Mouse (Mus musculus) midbrain, embryonic 13.5 days (tissue): Measurements from ENCODE around the gene Kbtbd8. TPM values are rescaled to one million over a fixed set of nuclear protein-coding genes. Genes with fewer than 3 reads are reported as not detected.

Source experiments
- ATAC-seq: fragments of 200-750 bp; cut with Nextera tagmentation; 2 replicates; pipeline ENCODE4 v1.8.0; 2017; ENCODE audit warnings: mild to moderate bottlenecking, moderate TSS enrichment, moderate library complexity
- H3K27ac ChIP-seq: fragments of 300-500 bp; sonication (generic); 2 replicates; pipeline ENCODE4 v1.5.1; 2015; ENCODE audit warnings: inconsistent platforms, mild to moderate bottlenecking, moderate library complexity
- H3K27me3 ChIP-seq: fragments of 300-500 bp; sonication (generic); 2 replicates; pipeline ENCODE4 v1.6.1; 2015; ENCODE audit warnings: mild to moderate bottlenecking, inconsistent platforms
- H3K36me3 ChIP-seq: fragments of 300-500 bp; sonication (generic); 2 replicates; pipeline ENCODE4 v1.6.1; 2015; ENCODE audit warnings: mild to moderate bottlenecking, inconsistent platforms
- H3K4me1 ChIP-seq: fragments of 300-500 bp; sonication (generic); replicated peaks from 2 replicates; pipeline ENCODE4 v1.6.1; 2015; ENCODE audit warnings: inconsistent platforms
- H3K4me2 ChIP-seq: fragments of 300-500 bp; sonication (generic); replicated peaks from 2 replicates; pipeline ENCODE4 v1.6.1; 2015; ENCODE audit warnings: moderate library complexity, mild to moderate bottlenecking, inconsistent platforms
- H3K4me3 ChIP-seq: fragments of 300-500 bp; sonication (generic); replicated peaks from 2 replicates; pipeline ENCODE4 v1.5.1; 2015; ENCODE audit warnings: mild to moderate bottlenecking, inconsistent platforms
- H3K9ac ChIP-seq: fragments of 300-500 bp; sonication (generic); replicated peaks from 2 replicates; pipeline ENCODE4 v1.6.1; 2015; ENCODE audit warnings: mild to moderate bottlenecking, inconsistent platforms
- H3K9me3 ChIP-seq: fragments of 300-500 bp; sonication (generic); 2 replicates; pipeline ENCODE4 v1.6.1; 2016; ENCODE audit warnings: mild to moderate bottlenecking, inconsistent platforms
- WGBS: fragments of 180-500 bp; shearing (Covaris S2); methylation state at CpG from one replicate; pipeline ENCODE4 v1.1.7; 2015; 5-methylcytosine and 5-hydroxymethylcytosine counted together
- polyA plus RNA-seq: library from polyadenylated mRNA; unstranded; fragments of >200 nt; fragmentation: Nextera tagmentation; extraction: Ambion mirVana; gene quantifications from 2 replicates; pipeline ENCODE4 v1.2.1, GENCODE M21; 2015

Gene Kbtbd8
- polyA plus RNA-seq, 1 experiment from 2014 or later = 4.9 TPM

- Histone ChIP-seq H3K27me3 (peaks cover 12% of the 10 kb centered on the region; the same call in 1 of the 2 replicates), H3K4me2 (no peak overlapping the region), H3K9ac (no peak overlapping the region), H3K27ac (no peak overlapping the region), H3K9me3 (no peaks in the 10 kb centered on the region), H3K36me3 (no peaks in the 10 kb centered on the region), H3K4me3 (no peak overlapping the region), H3K4me1 (peaks cover 15% of the 10 kb centered on the region; the same call in 1 of the 2 replicates)
- WGBS = 67% methylated on average over 8 of the region's 8 CpGs
- ATAC-seq = no peak
These were observed 527 bp upstream of the Kbtbd8 start for GRCm38 (mm10) chr6:95116513-95116912.

- WGBS = under 1% methylated on average over 72 of the region's 103 CpGs
- Histone ChIP-seq H3K27ac (peak overlapping the region; percentile 92), H3K4me1 (peaks cover 19% of the 10 kb centered on the region; the same call in 1 of the 2 replicates), H3K9ac (peak overlapping the region; percentile 91), H3K4me2 (peak overlapping the region; percentile 78), H3K9me3 (no peaks in the 10 kb centered on the region), H3K27me3 (peaks cover 7% of the 10 kb centered on the region; the same call in 1 of the 2 replicates), H3K4me3 (peak overlapping the region; percentile 83), H3K36me3 (peaks cover 12% of the 10 kb centered on the region)
- peak; percentile 99 for ATAC-seq
These were observed 838 bp downstream of the Kbtbd8 start for GRCm38 (mm10) chr6:95117614-95118541.

GRCm38 (mm10) chr6:95119389-95119788 lies 2.3 kb downstream of the Kbtbd8 start:
- no peak for ATAC-seq
- H3K9me3 ChIP-seq = no peaks in the 10 kb centered on the region
- WGBS = 84% methylated on average over 3 of the region's 3 CpGs
- H3K4me3 ChIP-seq = peak overlapping the region; percentile 5
- no peak overlapping the region for H3K27ac ChIP-seq
- H3K9ac ChIP-seq = no peak overlapping the region
- H3K4me2 ChIP-seq = 0 out of 2 replicates have a peak overlapping the region, but pooled peaks have one; percentile 20
- peaks cover 7% of the 10 kb centered on the region; the same call in 1 of the 2 replicates for H3K27me3 ChIP-seq
- peaks cover 30% of the 10 kb centered on the region for H3K4me1 ChIP-seq
- peaks cover 14% of the 10 kb centered on the region for H3K36me3 ChIP-seq

- Histone ChIP-seq H3K9ac (no peak overlapping the region), H3K9me3 (no peaks in the 10 kb centered on the region), H3K4me2 (no peak overlapping the region), H3K36me3 (no peaks in the 10 kb centered on the region), H3K27ac (no peak overlapping the region), H3K27me3 (0 out of 2 replicates have a peak, but pooled peaks cover 3% of the 10 kb centered on the region), H3K4me3 (no peak overlapping the region), H3K4me1 (no peaks in the 10 kb centered on the region)
- 72% methylated on average over 6 of the region's 6 CpGs for WGBS
- no peak for ATAC-seq
These were observed 33.0 kb downstream of the Kbtbd8 start for GRCm38 (mm10) chr6:95149931-95150534.

DNA sequence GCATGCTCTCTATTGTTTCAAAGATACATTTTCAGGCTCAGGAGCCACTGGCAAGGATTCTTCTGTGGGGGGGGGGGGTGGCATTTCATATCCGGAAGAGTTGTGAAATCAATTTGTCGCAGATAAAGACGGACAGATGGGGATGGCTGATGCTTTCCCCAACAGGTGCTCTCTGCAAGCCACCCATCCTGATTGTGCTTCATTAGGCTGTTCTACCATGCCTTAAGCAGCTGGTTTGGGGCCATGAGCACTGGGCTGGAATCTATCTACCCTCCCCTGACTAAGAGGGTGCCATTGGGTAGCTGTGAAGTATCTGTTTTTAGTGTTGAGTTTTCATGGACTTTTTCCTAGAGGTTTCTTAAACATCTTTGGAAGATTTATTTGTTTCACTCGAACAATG lies 33.8 kb downstream of the Kbtbd8 start:
- Histone ChIP-seq H3K36me3 (no peaks in the 10 kb centered on the region), H3K9ac (no peak overlapping the region), H3K27ac (no peak overlapping the region), H3K27me3 (0 out of 2 replicates have a peak, but pooled peaks cover 3% of the 10 kb centered on the region), H3K4me1 (no peaks in the 10 kb centered on the region), H3K4me3 (no peak overlapping the region), H3K4me2 (no peak overlapping the region), H3K9me3 (no peaks in the 10 kb centered on the region)
- no peak for ATAC-seq
- 85% methylated on average over 4 of the region's 4 CpGs for WGBS

DNA sequence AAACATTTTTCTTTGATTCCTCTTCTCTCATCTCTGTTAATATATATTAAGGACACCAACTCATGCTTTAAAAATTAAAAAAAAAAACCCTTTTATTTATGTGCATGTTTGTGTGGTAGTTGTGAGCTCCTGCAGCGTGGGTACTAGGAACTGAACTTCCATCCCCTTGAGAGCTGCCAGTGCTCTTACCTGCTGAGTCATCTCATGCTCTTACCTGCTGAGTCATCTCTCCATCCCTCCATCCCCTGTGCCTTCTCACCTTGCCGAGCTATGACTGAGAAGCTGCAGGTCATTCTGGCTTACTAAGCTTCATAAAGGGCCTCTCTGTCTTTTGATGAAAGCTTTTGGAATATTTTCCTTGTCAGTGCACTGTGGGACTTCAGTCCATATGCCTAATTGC lies 34.5 kb downstream of the Kbtbd8 start:
- no peaks in the 10 kb centered on the region for H3K36me3 ChIP-seq
- no peaks in the 10 kb centered on the region for H3K4me1 ChIP-seq
- H3K9ac ChIP-seq = no peak overlapping the region
- no peak overlapping the region for H3K4me3 ChIP-seq
- 77% methylated on average over 2 of the region's 2 CpGs for WGBS
- 0 out of 2 replicates have a peak, but pooled peaks cover 3% of the 10 kb centered on the region for H3K27me3 ChIP-seq
- H3K27ac ChIP-seq = no peak overlapping the region
- no peaks in the 10 kb centered on the region for H3K9me3 ChIP-seq
- ATAC-seq = no peak
- no peak overlapping the region for H3K4me2 ChIP-seq

DNA sequence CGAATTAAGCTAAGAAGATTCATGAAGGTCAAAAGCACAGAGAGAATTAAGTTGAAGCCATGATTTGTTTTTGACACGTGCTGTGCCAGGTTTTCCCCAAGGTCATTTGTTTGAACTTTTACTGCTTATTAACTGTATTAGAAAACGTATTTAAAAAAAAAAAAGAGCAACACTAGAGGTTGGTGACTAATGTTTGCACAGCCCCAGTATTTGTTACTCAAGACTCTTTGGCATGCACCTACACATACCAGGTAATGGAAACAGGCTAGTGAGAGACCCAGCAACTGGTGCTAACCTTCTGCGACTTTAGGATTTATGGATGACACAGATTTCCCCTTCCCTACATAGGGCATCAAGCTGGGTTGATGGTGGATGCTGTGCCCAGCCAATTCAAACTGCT lies 46.9 kb downstream of the Kbtbd8 start:
- H3K4me3 ChIP-seq = no peak overlapping the region
- ATAC-seq = no peak
- H3K4me2 ChIP-seq = no peak overlapping the region
- H3K4me1 ChIP-seq = peaks cover 15% of the 10 kb centered on the region
- peaks cover 20% of the 10 kb centered on the region for H3K27me3 ChIP-seq
- H3K9ac ChIP-seq = no peak overlapping the region
- no peaks in the 10 kb centered on the region for H3K9me3 ChIP-seq
- H3K36me3 ChIP-seq = no peaks in the 10 kb centered on the region
- no peak overlapping the region for H3K27ac ChIP-seq
- 79% methylated on average over 4 of the region's 4 CpGs for WGBS

DNA sequence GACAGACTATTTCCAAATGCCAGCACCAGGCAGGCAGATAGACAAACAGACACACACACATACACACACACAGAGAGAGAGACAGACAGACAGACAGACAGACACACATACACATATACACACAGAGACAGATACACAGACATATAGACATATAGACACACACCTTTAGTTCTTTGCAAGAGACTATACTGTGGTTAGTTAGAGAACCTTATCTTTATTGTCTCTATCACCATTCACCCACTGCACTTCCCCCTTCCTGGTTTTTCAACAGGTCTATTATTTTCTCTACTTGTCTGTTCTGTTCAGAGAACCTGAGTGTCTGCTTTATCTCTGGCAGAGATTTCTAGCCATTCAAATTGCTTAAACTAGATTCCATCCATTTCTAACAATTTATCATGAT lies 48.6 kb downstream of the Kbtbd8 start:
- Histone ChIP-seq H3K4me3 (no peak overlapping the region), H3K9me3 (no peaks in the 10 kb centered on the region), H3K27ac (no peak overlapping the region), H3K4me1 (peaks cover 21% of the 10 kb centered on the region), H3K4me2 (no peak overlapping the region), H3K9ac (no peak overlapping the region), H3K27me3 (peaks cover 28% of the 10 kb centered on the region), H3K36me3 (no peaks in the 10 kb centered on the region)
- ATAC-seq = no peak

- Histone ChIP-seq H3K4me1 (peaks cover 21% of the 10 kb centered on the region), H3K27ac (no peak overlapping the region), H3K36me3 (no peaks in the 10 kb centered on the region), H3K9ac (no peak overlapping the region), H3K4me2 (no peak overlapping the region), H3K9me3 (no peaks in the 10 kb centered on the region), H3K27me3 (peaks cover 44% of the 10 kb centered on the region), H3K4me3 (no peak overlapping the region)
- peak; percentile 72; the same call in 1 of the 2 replicates for ATAC-seq
- under 1% methylated on average over 5 of the region's 5 CpGs for WGBS
These were observed 50.7 kb downstream of the Kbtbd8 start for GRCm38 (mm10) chr6:95167668-95168227.

- peaks cover 26% of the 10 kb centered on the region for H3K4me1 ChIP-seq
- H3K27me3 ChIP-seq = peaks cover 49% of the 10 kb centered on the region
- H3K4me2 ChIP-seq = no peak overlapping the region
- H3K36me3 ChIP-seq = no peaks in the 10 kb centered on the region
- H3K27ac ChIP-seq = no peak overlapping the region
- no peak overlapping the region for H3K4me3 ChIP-seq
- WGBS = 72% methylated on average over 6 of the region's 6 CpGs
- ATAC-seq = no peak
- H3K9me3 ChIP-seq = no peaks in the 10 kb centered on the region
- no peak overlapping the region for H3K9ac ChIP-seq
These were observed 52.4 kb downstream of the Kbtbd8 start for GRCm38 (mm10) chr6:95169411-95169810.

DNA sequence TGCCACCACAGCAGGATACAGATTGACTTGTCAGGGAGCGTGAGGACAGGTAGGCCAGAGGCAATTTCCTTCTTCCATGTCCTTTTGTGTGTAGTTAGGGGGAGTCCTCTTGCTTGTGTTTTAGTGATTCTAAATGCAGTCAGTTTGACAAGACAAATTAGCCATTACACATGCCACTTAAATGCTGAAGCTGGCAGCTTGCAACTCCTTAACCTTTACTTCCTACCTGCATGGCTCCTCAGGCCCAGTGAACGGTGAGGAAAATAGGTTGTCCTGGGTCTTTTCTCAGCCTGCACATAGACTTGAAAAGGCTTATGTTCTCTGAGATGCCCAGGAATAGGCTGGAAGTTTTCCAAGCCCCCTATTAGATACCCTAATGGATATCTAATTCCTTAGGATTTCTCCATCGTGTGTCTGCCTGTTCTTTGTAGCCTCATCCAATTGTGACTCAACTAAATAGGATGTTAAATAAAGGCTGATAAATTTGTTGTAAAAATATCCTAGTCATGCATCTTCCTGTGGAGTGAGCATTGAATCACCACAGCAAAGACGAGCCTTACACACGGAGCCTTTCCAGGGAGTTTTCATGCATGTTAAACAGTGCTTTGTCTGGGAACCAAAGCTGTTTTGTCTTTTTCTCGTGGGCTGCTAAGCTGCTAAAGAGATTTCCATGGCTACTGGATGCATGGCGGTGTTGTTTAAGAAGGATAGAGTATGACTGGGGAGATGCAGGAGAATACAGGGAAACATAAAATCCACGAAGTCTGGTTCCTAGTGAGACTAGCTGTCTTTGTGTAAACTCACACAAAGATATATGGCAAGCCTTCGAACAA lies 57.5 kb downstream of the Kbtbd8 start:
- Histone ChIP-seq H3K4me3 (no peak overlapping the region), H3K27me3 (peaks cover 62% of the 10 kb centered on the region), H3K27ac (peak overlapping the region; percentile 44), H3K4me2 (no peak overlapping the region), H3K9ac (no peak overlapping the region), H3K9me3 (no peaks in the 10 kb centered on the region), H3K36me3 (no peaks in the 10 kb centered on the region), H3K4me1 (peaks cover 17% of the 10 kb centered on the region)
- WGBS = 11% methylated on average over 9 of the region's 9 CpGs
- peak; percentile 75 for ATAC-seq
